Mouse (Mus musculus): ENCODE data around the gene Galt.

The Galt gene

DNA sequence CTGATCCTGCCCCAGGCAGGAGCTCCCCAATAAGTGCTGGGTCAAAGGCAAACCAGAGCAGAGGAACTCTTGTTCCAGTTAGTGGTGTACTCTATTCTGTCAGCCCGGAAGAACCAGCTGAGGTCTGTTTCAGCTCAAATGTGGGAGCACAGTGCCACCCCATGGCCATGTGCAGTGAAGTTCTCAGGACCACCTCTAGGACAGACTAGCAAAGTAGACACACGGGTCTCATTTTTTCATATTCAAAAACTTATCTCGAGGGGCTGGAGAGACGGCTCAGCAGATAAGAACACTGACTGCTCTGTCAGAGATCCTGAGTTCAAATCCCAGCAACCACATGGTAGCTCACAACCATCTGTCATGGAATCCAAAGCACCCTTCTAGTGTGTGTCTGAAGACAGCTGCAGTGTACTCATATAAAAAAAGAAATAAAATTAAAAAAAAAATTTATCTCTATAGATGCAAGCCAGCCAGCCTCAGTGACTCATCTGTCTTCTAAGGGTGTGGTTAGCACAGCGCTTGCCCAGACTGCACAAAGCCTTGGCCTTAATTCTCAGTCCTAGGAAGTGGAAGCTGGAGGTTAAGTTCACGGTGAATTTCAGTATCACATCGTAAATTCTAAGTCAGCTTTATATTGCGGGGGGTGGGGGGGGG, 17.3 kb upstream of the Galt start:
- in situ Hi-C loops (cut with MboI; ENCODE audit: low pct_unique_long_range_greater_than_20kb in 1 of 2, low sequenced_read_pairs in 2 of 2, unreplicated experiment in 1 of 2) = no loop called here

DNA sequence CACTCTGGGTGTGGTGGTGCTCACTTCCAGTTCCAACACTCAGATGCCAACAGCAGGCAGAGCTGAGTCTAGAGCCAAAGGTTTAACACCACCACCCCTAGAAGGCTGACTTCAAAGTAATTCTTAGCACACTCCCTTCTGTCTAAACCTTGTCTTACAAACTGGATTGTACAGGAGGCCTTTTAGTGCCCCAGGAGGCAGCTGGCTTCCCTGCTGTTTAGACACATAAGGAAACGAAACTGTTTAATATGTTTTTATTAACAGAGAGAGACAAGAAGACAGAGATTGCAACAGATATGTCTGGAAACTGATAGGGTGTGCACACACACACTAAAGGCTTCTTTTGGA, 16.8 kb upstream of the Galt start:
- in situ Hi-C loops (cut with MboI; ENCODE audit: low pct_unique_long_range_greater_than_20kb in 1 of 2, low sequenced_read_pairs in 2 of 2, unreplicated experiment in 1 of 2) = no loop called here

DNA sequence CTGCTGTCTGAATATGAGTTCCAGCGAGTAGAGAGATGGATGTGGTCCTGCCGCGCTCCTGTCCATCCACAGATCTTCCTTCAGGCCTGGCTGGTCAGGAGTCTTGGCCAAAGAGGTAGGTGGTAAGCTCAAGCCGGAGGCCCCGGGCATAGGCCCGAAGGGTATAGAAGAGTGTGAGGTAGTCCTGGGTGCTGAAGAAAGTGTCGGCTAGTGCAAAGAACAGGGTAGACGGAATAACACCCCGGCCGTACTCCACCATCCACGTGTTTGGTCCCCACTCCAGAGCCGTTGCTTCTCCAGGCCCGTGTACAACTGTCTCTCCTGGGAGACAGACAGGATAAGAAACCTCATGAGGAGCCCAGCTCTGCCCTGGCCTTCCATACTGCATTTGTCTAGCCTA, 15.8 kb upstream of the Galt start:
- in situ Hi-C loops (cut with MboI; ENCODE audit: low pct_unique_long_range_greater_than_20kb in 1 of 2, low sequenced_read_pairs in 2 of 2, unreplicated experiment in 1 of 2) = no loop called here

DNA sequence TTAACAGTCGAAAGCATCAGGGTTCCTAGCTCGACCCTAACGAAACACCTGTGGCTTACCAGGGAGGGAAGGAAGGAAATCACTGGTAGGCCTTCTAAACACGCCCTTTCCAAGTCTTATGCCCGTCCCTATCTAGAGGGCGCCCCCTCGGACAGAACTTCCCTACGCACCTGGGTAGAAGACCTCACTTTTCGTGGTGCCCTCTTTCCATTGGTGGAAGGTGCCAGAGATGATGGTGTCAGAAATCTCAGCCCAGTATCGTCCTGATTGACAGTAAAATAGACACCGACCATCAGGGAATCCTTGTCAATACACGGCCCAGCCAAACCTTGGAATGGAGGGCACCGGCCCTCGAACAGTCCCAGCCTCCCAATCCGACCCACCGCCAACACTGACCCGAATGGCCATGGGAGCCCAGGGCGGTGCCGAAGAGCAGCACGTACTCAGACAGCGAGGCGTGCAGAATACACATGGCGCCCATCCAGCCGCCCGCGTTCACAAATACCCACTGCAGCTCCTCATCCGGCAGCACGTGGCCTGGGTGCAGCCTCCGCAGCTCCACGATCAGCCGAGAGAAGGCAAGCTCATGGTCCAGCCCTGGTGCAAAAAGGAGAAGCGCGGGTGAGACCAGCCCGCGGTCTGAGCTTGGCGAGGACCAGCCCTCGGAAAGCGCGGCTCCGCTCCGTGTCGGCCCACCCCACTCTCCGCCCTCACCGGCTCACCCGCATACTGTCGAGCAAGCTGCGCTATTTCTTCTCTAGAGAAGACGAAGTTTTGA, 14.5 kb upstream of the Galt start:
- in situ Hi-C loops (cut with MboI; ENCODE audit: low pct_unique_long_range_greater_than_20kb in 1 of 2, low sequenced_read_pairs in 2 of 2, unreplicated experiment in 1 of 2) = no loop called here

DNA sequence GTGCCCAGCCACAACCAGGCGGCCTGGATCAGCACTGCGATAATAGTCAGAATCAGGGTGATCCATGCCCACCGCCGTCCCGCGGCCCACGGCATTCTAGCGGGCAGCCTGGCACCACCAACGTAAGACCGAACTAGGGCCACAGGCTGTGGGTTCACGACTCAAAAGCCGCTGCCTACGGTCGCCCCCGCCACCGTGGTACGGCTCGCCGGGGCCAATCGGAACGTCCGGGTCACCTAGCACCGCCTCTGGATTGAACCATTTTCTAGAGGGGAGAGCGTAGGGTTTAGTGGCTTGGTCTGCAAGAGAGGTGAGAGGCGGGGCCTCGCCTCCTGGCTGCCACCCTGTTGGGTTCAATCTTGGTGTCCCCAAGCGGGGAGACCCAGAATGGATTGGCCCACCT, 13.9 kb upstream of the Galt start:
- in situ Hi-C loops (cut with MboI; ENCODE audit: low pct_unique_long_range_greater_than_20kb in 1 of 2, low sequenced_read_pairs in 2 of 2, unreplicated experiment in 1 of 2) = no loop called here

DNA sequence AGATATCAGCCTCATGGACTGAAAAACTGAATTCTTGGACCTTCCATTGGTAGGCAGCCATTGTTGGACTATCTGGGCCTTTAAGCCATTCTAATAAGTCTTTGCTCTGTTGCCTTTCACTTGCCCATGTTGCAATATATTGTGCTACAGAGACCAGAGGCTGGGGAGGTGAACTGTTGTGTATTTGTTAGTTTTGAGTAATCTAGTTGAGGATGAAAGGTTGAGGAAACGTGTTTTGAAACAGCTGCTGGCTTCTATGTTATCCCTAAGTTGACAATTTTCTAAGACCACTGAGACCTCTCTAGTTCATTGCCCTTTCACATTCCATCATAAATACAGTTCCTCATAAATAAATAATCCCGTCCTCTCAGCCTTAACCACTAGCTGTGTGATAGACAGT, 10.9 kb upstream of the Galt start:
- in situ Hi-C loops (cut with MboI; ENCODE audit: low pct_unique_long_range_greater_than_20kb in 1 of 2, low sequenced_read_pairs in 2 of 2, unreplicated experiment in 1 of 2) = no loop called here

DNA sequence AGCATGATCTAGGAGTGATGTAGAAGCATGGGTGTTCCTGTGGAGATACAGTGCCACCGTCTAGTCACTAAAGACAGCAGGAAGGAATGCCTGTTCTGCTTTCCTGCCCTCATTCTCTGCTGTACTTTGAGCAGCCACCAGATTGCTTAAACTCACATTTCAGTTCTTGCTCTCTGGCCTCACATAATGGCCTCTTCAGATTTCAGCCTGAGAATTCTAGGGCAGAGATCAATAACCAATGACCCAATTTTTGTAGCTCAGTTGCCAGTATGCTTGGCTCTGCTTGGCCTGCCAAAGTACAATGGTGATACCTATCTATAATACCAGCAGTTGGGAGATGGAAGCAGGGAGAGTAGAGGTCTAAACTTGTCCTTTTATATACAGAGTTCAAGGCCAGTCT, 10.0 kb upstream of the Galt start:
- in situ Hi-C loops (cut with MboI; ENCODE audit: low pct_unique_long_range_greater_than_20kb in 1 of 2, low sequenced_read_pairs in 2 of 2, unreplicated experiment in 1 of 2) = no loop called here

DNA sequence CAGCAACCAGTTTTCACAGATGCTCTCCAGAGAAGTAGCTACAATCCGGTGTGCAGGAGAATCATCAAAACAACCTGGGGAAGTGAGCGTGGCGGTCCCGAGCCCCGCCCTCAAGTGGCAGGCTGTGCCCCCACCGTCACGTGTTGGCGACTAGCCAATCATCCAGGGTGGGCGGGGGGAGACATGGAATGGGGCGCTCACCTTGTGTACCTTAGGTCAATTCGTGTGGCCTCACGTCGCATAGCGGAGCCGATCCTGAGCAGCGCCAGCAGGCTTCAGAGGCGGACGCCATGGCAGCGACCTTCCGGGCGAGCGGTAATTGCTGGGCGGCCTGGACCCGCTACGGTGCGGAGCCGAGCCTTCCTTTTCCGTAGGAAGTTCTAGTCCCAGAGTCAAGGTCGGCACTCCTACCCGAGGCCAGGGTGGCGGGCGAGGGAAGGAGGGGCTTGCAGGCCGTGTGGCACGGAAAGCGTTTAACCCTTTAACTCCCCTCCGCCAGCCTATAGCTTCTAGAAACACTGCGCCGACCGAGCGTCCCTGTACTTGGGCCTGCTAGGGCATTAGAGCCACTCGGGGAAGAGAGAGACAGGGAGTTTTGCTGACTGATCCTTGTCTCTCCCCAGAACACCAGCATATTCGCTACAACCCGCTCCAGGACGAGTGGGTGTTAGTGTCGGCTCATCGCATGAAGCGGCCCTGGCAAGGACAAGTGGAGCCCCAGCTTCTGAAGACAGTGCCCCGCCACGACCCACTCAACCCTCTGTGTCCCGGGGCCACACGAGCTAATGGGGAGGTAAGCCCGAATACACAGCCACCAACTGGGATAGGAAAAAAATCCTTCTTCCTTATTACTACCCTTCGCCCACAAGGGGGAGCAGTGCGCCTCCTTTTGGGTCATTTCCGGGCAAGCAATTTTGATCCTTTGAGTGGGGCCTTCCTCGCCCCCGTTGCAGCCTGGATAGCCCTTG, 594 bp downstream of the Galt start, which contains the start of gene Sigmar1:
Sigmar1 (minus strand) TSS at position 820 of the 968 bp plus-strand sequence.
- in situ Hi-C loops (cut with MboI; ENCODE audit: low pct_unique_long_range_greater_than_20kb in 1 of 2, low sequenced_read_pairs in 2 of 2, unreplicated experiment in 1 of 2) = no loop called here

DNA sequence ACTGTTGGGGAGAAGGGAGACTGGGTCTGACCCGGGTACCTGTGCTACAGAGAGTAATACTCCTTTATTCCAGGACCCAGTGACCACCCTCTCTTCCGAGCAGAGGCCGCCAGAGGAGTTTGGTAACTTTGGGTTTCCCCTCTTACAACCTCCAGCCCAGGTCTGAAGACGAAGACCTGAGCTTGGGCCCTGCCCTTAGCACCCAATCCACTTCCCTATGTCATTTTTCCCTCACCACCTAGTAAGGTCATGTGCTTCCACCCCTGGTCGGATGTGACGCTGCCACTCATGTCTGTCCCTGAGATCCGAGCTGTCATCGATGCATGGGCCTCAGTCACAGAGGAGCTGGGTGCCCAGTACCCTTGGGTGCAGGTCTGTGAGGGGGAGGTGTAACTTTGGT, 1.4 kb downstream of the Galt start:
- in situ Hi-C loops (cut with MboI; ENCODE audit: low pct_unique_long_range_greater_than_20kb in 1 of 2, low sequenced_read_pairs in 2 of 2, unreplicated experiment in 1 of 2) = no loop called here

DNA sequence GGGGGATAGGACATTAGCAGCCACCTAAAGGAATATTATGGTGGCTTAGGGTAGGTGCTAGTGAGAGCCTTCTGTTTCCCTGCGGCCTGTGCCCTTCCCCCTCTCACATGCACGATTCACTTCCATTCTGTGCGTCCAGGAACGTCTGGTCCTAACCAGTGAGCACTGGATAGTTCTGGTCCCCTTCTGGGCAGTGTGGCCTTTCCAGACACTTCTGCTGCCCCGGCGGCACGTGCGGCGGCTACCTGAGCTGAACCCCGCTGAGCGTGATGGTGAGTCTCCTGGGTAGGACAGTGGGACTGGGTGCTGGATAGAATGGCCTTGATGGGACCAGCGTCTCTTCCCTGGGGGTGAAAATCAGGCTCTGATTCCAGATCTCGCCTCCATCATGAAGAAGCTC, 2.3 kb downstream of the Galt start:
- in situ Hi-C loops (cut with MboI; ENCODE audit: low pct_unique_long_range_greater_than_20kb in 1 of 2, low sequenced_read_pairs in 2 of 2, unreplicated experiment in 1 of 2) = no loop called here

DNA sequence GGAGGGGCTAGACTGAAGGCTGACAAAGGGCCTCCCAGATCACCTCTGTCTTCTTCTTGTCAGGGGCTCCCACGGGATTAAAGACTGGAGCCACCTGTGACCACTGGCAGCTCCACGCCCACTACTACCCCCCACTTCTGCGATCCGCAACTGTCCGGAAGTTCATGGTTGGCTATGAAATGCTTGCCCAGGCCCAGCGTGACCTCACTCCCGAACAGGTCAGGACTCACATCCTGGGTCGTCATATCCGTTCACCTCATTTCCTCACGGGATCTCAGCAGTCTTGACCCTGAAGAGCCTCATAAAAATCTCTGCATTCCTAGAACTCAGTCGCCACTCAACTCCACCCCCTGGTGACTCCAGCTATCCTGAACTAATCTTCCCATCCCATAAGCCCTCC, 3.0 kb downstream of the Galt start:
- in situ Hi-C loops (cut with MboI; ENCODE audit: low pct_unique_long_range_greater_than_20kb in 1 of 2, low sequenced_read_pairs in 2 of 2, unreplicated experiment in 1 of 2) = no loop called here

DNA sequence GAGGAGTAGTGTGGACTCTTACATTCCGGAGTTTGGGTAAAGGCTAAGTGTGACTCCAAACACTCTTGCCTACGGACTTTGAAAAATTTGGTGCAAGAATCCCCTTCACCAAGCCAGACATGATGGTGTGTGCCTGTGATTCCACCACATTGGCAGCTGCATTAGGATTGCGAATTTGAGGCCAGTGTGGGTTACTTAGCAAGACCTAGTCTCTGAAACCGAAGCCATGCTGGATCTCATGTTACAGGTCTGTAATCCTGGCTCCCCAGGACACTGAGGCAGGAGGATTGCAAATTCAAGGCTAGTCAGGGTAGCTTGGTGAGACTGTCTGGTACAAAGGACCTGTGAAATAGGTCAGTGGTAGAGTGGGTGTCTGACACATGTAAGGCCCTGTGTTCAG, 3.7 kb downstream of the Galt start:
- in situ Hi-C loops (cut with MboI; ENCODE audit: low pct_unique_long_range_greater_than_20kb in 1 of 2, low sequenced_read_pairs in 2 of 2, unreplicated experiment in 1 of 2) = no loop called here

DNA sequence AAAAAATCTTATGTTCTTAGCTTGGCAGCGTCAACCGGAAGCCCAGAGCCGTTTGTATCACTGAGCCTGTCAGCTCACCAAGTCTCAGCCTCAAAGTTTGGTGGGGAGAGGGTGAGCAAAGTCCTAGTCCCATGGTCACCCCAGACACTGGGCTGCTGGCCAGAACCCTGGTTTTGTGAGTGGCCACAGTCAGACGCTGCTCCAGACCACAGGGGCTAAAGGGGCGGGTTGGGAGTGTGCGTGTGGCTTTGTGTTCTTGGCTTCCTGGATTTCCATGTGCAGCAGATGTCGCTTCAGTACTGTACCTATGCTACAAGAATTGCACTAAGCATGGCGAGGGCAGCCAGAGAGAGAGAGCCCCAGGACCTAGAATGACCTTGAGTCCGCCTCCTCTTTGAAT, 4.2 kb downstream of the Galt start:
- in situ Hi-C loops (cut with MboI; ENCODE audit: low pct_unique_long_range_greater_than_20kb in 1 of 2, low sequenced_read_pairs in 2 of 2, unreplicated experiment in 1 of 2) = no loop called here

DNA sequence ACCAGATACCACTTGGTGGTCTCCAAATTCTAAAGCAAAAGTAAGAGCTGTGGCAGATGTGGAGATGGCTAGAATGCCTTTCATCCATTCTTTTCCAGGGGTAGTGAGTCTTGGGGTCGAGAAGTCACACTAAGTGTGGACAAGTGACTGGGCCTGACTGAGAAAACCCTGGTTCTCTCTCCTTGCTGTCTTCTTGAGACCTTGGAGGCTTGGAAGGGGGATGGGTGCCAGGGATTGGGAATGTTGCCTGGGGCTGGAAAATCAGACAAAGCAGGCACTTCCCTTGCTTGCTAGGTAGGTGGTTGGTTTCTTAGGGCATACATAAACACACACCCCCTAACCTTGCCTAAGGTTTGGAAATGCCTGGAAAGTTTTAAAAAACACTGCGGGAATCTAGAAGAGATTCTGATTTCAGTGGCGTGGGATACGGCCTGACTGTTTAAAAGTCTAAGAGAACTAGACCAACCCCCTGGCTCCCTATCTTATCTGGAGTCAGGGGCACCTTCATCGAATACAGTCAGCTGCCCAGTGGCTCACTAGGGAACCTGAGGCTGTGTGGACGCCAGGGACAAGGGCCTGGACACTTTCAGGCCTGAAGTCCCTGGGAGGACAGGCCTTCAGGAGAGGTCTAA, 4.7 kb downstream of the Galt start:
- in situ Hi-C loops (cut with MboI; ENCODE audit: low pct_unique_long_range_greater_than_20kb in 1 of 2, low sequenced_read_pairs in 2 of 2, unreplicated experiment in 1 of 2) = no loop called here

DNA sequence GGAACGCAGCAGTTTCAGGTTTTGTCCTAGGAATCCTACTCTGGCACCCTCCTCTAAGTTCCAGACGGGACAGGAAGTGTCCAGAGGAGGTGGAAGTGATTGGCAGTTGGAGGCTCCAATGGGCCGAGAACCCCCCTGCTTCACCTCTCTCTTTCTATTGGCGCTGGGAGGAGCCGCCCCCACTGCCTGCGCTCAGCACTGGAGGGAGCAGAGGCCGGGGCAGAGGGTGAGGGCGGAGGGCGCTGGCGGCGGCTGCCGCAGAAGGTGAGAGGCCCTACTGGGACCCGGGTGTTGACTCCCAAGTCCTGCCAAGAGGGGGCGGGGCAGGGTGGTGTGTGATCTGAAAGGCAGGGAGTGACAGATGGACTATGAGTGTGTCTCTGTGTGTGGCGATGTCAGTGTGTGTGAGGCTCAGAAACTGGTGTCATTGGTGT, 5.3 kb downstream of the Galt start:
- in situ Hi-C loops (cut with MboI; ENCODE audit: low pct_unique_long_range_greater_than_20kb in 1 of 2, low sequenced_read_pairs in 2 of 2, unreplicated experiment in 1 of 2) = no loop called here

DNA sequence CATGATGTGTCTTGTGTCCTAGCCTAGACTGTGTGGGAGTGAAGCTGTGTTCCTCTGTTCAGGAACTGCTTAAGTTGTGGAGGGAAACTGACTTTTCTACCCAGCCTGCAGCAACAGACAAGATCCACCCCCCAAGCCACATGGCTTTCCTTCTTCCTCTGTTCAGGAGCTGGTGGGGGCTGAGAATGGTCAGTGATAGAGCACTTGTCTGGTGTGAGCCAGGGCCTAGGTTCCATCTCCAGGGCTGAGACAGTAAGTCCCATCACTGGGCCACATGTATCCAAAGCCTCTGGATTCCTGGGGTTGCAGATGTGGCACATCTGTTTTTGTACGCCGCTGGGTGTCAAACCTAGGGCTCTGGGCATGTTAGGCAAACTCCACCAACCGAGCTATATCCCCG, 5.9 kb downstream of the Galt start:
- in situ Hi-C loops (cut with MboI; ENCODE audit: low pct_unique_long_range_greater_than_20kb in 1 of 2, low sequenced_read_pairs in 2 of 2, unreplicated experiment in 1 of 2) = no loop called here

DNA sequence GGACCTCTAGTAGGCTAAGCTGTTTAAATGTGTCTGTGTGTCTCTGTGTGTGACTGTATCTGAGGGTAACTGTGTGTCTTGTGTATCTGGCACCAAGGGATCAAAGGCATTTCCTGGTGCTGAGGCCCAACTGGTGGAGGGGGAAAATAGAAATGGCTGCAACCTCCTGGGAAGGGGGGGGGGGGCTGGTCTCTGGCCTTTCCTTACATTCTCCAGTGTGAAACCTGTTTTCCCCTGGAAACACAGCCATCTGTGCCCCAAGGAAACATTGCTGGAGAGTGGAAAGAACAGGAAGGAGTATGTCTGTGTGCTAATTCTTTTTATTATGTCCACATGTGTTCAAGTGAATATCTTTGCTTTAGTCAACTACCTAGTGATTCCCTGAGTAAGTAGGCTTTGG, 6.7 kb downstream of the Galt start:
- in situ Hi-C loops (cut with MboI; ENCODE audit: low pct_unique_long_range_greater_than_20kb in 1 of 2, low sequenced_read_pairs in 2 of 2, unreplicated experiment in 1 of 2) = no loop called here

DNA sequence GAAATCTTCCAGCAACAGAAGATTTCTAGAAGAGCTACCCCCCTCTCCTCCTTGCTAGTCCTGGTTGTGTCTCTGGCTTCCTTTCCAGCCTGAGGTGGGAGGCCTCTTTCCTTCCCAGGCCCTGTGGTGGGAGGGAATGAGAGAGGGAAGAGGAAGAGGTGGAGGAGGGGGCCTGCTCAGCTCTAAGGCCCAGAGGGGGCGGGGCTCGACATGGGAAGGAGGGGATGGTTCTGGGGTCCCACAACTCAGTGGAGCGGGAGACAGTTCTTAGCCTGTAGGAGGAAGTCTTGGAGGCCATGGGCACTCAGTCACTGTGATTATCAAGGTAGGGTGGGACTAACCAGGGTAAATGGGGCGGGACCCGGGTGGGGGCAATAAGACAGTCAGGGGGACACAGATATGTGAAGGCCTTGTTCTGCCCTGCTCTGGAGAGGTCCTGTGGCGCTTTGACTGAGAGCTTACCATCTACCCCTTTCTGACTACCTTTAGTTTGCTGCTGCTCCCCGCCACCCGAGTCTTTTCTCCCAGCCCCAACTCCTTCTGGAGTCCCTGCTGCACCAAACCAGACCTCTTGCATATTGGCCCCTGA, 7.2 kb downstream of the Galt start:
- in situ Hi-C loops (cut with MboI; ENCODE audit: low pct_unique_long_range_greater_than_20kb in 1 of 2, low sequenced_read_pairs in 2 of 2, unreplicated experiment in 1 of 2) = no loop called here

All from mouse embryonic stem cell (cell line).